Mouse (Mus musculus) brain, adult 2 months (tissue): Measurements from ENCODE around the gene Cpeb3.
"Not testable (repeated sequence)": the region's sequence is repeated elsewhere in the genome, so short reads cannot be mapped to it uniquely, and the experiment has no call there.

Source experiments
- DNase-seq: peaks from one replicate; pipeline ENCODE4 v3.0.0; 2011; ENCODE audit warnings: low read depth, low spot score

Cpeb3 gene

DNA sequence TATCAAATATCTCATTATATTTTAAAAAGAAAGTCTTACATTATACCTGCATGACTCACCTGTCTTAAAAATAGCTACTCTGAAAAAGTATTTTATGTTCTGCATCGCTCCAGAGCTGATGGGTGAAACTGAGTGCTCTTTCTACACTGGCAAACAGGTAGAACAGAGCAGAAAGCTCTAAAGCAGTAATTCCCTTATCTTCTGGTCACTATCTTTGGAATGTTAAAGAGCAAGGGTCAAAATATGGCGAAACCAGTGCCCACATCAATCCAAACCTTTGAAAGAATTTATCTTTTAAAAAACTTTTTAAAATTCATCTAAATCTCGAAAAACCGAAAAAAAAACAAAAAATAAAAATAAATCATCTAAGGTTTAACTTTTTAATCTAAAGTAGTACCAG lies 52.4 kb downstream of the Cpeb3 start:
- no peak for DNase-seq

DNA sequence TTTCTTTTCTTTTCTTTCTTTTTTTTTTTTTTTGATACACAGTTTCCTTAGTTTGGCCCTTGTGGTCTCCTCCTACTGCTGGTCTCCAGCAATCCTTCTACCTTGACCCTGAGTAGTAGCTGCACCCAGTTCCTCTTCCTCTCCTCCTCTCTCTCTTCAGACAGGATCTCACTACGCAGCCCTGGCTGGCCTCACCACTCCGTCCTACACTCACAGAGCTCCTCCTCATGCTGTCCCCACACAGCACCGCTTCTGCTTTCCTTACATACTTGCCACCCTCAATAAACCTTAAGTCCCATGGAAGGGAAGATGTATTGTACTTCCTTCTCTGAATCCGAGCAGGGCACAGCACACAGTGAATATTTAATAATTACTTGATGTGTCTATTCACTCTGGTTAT lies 61.3 kb downstream of the Cpeb3 start:
- no peak for DNase-seq

DNA sequence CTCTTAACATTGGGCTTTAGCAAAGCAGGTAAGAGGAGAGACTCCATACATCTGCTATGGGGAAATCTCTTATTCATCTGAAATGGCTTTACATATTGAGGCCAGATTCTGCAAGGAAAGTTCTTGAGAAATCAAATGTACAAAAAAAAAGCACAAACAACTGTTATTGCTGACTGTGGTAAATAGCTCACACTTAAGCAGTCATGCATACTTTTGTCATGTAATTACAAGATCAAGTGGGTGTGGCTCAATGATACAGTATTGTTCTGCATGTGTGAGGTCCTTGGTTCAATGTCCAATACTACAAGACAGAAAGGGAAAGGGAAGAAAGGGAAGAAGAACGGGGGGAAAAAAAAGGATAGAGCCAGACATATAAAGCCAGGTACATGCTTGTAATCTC lies 62.6 kb downstream of the Cpeb3 start:
- no peak for DNase-seq

DNA sequence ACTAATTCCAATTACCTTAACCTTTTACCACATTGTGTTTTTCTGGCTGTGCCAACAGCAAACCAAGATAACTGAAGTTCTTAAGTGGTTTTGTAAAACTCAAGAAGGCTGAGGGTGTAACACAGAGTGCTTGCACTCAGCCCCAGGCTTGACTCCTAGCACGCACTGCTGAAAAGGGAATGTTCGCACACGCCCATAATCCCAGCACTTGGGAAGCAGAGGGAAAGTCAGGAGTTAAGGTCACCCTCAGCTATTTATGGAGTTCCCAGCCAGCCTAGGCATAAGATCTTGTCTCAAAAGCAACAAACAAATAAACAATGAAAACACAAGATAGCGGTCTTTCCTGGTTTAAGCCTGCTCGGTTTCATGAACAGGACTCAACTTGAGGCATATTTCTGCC lies 63.0 kb downstream of the Cpeb3 start:
- no peak for DNase-seq

DNA sequence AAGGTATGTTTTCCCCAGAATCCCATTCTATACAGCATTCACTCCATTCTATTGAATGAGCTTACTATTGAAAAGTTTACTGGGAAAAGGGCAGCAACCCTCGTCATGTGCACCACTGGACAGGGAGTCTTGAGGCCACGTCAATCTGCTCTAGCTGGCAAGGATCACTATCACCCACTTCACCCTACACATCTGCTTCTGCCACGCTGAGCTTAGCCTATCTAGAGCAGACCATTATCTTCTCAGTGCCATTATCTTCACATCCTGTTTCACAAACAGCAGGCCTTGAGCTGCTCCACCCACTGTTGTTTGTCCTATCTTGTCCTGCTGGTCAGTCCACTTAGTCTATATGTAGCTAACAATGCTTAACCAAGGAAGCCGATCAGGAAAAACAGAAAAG lies 66.8 kb downstream of the Cpeb3 start:
- DNase-seq, result no peak

DNA sequence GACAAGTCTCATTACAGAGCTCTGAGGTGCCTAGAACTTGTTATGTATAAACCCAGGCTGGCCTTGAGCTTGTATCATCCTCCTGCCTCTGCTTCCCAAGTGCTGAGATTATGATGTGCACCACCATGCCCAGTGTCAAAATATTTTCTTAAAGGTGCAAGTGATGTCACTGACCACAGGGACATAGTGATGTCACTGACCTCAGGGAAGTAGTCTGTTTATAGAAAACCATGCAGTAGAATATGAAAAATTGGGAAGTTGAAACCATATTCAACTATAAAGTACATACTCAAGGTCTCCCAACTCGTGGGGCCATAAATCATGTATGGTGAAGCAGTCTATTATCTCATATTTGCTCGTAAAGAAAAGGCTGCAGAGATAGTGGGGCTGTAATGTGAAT lies 71.3 kb downstream of the Cpeb3 start:
- DNase-seq, result no peak

DNA sequence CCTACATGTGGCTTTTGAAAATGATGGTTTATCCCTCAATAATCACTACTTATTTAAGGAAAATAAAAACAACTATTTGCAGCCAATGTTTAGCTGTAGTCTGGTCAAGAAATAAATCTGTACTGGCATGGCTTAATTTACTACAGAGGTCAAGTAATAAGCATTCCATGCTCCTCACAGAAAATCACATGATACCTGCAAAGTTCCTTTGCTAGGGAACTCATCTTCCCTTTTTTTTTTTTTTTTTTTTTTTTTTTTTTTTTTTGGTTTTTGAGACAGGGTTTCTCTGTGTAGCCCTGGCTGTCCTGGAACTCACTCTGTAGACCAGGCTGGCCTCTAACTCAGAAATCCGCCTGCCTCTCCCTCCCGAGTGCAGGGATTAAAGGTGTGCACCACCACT lies 72.9 kb downstream of the Cpeb3 start:
- not testable (repeated sequence) for DNase-seq

DNA sequence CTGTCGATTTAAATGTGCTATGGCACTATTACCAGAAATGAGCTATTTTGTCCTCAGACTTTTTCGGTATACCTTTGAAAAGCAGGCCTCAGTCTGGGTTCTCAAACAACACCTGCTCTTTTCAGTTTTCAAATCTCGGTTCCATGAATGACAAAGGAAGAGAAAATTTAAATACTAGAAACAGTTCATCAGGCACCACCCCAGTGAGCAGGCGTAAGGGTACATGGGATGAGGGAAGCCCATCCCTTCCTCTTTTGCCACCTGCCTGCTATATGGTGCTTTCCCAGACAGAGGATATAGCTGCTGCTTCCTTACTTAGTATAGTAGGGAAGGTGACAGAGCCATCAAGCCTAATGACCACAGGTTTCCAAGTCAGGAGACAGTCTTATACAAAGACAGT lies 74.7 kb downstream of the Cpeb3 start:
- DNase-seq, result no peak

DNA sequence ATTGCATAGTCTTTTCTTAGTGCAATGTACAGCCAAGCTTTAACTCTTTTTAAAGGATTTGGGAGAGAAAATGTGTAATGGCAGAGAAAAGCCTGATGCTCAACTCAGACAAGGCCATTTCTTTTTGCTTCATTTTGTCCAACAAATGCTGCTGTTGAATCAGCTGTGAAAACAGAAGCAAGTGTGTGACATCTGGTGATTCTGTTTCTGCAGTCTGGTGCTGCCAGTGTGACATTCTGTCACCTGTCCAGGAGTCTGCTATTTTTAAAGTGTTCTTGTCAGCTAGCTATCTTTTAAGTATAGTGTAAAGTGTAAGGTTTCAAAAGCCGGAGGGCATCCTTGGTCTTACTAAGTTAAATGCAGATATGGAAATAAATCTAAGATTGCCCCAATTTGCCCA lies 76.7 kb downstream of the Cpeb3 start:
- DNase-seq, result peak; percentile 64

DNA sequence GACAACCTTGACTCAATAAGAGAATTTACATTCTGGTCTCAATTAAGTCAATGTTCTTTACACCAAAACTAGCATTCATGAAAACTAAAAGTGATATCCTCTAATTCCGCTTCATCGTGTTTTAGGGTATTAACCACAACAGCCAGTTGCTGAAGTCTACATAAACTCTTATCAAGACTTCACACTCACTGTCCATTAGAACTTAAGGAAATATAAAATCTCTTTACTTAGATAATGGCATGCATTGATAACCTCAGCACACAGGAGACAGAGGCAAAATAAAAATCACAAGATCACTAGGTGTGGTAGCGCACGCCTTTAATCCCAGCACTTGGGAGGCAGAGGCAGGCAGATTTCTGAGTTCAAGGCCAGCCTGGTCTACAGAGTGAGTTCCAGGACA lies 79.9 kb downstream of the Cpeb3 start:
- DNase-seq, result no peak

DNA sequence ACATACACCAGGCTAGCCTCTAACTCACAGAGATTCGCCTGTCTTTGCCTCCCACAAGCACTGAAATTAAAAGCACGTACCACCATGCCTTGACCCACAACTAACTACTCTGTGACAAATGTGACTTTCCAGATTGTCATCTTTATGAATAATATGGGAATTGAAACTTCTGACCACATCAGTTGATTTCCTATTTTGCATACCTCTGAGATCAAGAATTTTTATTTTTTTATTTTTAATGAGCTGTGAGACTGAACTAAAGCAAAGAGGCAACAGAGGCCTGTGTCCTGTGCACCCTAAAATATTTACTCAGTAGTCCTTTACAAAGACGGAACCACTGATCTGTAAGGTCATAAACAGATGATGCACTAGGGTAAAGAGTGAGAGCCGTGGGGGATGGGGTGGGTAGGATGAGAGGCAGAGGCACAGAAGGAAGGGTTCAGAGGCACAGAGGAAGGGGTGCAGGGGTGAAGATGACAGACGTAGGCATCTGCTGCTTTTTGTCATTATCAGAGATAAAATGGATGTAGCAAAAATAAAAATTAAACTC lies 81.3 kb downstream of the Cpeb3 start:
- no peak for DNase-seq

DNA sequence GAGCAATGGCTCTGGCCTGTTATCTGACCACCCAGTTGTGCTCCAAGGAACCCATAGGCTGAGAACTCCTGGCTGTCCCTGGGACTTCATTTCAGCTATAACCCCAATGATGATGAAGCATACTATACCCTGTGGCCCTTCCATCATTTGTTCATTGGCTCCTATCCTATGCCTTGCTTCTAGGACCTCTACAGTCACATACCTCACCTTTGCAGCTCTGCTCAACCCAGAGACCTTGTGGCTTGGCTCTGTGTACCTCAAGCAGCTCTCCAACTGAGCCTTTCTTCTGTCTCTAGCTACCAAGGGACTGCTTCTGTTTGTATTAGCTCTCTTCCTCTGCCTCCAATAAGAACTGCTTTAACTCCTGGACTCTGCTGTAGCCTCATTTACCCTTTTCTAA lies 83.4 kb downstream of the Cpeb3 start:
- no peak for DNase-seq

DNA sequence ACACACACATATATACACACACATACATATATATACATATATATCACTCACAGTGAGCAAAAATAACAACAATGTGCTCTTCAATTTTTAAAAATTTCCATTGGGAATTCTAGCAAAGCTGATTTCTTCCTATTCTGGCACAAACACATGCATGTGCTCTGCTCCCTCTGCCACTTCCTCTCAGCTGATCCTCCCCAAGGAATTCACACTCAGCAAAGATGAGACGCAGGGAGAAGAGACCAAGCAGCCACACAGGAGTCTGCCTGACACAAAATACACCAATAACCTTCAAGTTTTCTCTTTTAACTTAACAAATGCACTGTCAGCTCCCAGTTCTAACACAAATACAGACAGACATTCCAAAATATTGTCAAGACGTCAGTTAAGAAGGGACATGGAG lies 89.1 kb downstream of the Cpeb3 start:
- peak; percentile 58 for DNase-seq

DNA sequence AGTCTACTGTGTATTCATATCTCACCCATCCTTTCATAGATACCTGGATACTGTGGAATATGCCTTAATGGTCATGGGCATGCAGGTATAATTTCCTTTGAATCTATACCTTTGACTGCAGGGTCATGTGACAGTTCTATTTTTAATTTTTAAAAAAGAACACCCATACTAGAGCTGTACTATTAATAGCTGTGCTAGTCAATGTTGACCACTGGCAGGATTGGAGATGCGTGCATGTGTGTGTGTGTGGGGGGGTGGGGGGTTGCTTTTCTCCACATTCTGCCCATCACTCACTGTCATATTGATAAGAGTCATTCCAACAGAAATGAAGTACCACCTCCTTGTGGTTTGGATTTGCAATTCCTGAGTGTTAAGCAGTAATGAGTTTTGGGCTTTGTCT lies 92.6 kb downstream of the Cpeb3 start:
- DNase-seq, result no peak

DNA sequence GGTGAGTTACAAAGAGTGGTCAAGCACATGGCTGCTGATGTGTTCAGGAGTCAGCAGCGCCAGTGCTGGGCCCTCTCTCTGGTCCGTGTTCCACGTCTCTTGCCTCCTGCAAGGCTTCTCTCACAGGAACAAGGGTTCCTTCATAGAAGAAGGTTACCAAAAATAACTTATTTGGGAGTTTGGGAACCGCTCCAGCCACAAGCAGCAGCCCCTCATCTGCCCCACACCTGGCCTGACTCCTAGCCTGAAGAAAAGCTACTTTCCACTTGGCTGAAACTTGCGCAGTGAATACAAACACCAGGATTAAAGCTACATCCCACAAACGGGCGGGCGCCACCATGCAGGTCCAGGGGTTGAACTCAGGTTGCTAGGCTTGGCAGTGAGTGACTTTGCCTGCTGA lies 93.0 kb downstream of the Cpeb3 start:
- no peak for DNase-seq

DNA sequence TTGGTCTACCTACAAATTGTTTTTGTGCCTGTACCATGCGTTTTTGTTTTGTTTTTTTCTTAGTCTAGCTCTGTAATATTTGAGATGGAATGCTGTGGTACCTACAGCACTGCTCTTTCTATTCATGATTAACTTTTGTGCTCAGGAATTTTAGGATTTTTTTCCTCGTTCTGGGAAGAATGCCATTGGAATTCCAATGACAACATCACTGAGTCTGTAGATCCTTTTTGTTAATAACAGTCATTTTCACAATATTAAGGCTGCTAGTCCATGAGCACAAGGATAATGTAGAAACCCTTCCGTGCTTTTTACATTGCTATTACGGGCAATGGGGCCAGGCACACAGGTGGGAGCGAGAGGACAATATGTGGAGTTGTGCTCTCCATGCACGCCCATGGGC lies 96.6 kb downstream of the Cpeb3 start:
- no peak for DNase-seq

DNA sequence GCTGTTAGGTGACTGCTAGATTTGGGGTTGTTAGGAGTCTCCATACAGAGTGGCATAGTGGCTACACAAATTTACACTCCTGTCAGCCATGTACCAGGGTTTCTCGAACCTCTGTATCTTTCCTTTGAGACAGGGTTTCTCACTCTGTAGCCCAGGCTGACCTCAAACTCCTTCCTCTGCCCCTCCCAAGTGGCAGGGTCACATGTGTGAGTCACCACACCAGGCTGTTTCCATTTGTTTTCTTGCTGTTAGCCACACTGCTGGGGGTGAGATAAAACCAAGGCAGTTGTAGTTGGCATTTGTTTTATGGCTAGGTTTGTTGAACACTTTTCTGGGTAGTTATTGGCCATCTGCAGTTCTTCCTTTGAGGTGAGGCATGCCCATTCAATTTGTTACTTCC lies 97.9 kb downstream of the Cpeb3 start:
- DNase-seq, result no peak

DNA sequence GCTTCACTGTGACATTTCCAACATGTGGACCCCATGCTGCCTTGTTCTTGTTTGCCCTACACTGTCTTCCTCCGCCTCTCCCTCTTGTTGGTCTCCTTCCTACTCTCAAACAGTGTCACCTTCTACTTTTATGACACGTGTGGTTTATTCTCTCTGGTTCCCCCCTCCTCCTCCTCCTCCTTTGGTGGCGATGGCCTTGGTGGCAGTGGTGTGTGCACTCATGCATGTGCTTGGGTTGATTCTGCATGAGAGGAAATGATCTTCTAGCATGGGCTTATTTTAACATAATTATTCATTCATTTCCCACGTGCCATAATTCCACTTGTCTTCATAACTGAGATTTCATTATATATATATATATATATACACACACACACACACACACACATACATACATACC lies 98.5 kb downstream of the Cpeb3 start:
- no peak for DNase-seq

DNA sequence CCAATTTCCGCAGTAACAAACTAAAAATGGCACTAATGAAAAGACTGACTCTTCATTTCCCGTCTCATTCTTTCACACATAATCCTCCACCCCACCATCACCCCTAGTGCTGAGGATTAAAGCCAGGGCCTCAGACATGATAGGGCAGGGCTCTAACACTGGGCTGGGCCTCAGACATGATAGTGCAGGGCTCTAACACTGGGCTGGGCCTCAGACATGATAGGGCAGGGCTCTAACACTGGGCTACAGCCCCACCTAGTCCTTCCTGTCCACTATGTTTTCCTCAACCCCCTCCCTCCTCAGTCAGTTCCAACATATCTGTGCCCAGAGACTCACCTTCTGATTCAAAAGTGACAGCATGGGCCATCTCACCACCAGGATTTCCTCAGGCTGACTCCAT lies 107.7 kb downstream of the Cpeb3 start:
- no peak for DNase-seq

DNA sequence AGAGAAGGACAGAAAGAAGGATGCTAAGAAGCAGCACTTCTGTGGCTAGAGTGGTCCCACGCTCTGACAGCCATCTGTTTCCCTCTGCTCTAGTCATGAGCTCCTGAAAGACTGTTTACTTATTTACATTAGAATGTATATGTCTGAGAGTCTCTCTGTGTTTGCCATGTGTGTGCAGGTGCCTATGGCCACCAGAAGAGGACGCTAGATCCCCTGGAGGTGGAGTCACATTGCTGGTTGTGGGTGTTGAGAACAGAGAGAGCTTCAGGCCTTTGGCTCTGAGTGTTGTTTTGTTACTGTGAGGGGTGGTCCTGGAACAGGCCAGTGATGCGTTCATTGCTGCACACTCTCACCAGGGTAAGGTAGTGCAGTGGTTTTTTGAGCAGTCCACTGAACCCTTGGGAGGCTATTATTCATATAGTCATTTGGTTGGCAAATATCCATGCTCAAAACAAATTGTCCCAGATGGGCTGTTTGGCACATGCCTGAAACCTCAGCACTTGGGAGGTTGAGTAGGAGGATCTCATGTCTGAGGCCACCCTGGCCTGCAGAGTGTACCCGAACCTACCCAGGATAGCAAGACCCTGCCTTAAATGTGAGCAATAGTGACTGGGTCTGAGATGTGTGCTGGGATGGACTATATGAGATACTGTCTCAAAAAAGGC lies 112.6 kb downstream of the Cpeb3 start:
- DNase-seq, result no peak

DNA sequence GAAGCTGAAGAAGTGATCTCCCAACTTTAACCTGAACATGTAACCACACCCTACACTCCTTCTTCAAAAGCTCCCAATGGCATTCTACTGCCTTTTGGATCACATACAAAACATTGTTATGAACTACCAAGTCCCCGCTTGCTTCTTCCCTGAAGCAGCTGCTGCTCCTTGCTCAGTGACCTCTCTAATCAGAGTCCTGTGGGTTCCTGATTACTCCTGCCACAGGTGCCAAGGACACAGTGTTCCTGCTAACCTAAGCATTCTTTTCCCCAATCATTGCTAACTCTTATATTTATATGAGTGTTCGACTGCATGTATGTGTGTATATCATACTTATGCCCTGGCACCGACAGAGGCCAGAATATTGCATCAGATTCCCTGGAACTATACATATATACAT lies 115.2 kb downstream of the Cpeb3 start:
- no peak for DNase-seq

DNA sequence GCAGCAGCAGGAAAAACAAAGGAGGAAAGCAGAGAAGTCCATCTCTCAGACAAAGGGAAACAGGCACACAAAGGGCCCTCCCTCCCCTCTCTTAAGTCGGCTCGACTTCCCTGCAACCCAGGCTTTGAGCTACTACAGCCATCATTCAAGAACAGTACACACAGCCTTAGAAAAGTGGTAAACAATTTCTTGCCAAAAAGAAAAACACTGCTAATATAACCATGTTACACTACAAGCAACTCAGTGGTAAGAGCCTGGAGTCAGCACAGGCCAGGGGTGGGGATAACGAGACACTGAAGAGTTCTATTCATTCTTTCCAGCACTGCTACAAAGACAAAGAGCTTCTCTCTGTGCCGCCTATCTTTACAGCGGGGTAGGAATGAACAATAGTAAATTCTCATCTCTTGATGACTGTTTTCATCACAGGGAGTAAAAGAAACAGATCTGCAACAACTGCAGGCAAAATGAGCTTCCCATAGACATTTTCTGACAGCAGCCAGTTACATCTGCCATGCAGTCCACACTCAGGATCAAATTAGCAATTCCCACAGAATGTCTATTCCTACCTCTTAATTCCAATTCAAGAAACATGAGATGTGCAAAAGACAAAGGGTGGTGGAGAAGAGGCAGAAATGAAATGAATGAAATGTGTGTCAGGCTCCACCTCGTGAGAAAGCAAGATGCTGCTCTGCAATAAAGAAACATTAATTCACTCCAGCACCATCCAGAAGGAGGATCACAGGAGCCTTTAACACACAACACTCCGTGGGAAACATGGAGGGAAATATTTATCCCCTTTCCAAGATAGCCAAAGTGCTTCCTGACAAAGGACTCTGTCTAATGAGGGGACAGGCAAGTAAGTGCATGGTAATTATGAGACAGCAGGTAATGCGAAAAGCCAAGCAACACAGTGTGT lies 118.0 kb downstream of the Cpeb3 start:
- peak; percentile 83 for DNase-seq
